Mouse (Mus musculus): ENCODE data around the gene Pomt1.
A peak's percentile ranks its signal among the peaks of the same experiment; 100 is the strongest.

The Pomt1 gene

DNA sequence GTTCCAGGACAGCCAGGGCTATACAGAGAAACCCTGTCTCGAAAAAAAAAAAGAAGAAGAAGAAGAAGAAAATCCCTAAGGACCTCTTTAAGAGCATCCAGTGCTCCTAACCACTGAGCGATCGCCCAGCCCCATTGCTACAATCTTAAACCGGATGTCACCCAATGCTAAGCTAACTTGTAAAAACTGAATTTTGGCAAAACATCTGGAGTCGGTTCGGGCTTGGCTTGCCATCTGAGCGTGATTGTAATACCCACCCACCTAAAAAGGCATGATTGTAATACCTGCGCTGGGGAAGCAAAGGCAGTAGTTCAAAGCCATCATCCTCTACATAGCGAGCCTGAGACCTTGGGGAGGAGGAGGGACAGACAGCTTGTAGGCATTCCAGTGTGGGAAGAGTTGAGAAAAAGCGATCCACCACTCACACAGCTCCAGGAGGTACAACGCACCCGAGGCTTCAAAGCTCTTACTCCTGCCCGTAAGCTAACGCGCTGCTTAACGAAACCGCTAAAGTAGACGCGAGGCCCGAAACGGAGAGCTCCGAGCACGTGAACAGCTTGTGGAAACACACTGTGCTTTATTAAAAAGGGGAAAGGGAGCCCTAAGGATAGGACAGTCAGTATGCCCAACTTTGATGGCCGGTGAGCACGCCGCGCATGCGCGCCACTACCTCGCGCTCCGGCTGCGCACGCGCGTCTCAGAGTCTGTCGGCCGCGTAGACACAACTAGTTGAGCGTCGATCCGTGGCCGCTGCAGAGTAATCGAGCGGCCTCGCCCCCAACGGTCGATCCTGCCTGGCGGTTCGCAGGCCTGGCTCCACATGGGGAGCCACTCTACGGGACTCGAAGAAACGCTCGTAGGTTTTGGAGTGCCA is at the start of gene Pomt1:
Gene Pomt1 (plus strand): TSS at position 705 of the 874 bp plus-strand sequence.
- DNase-seq: peak; percentile 94

DNA sequence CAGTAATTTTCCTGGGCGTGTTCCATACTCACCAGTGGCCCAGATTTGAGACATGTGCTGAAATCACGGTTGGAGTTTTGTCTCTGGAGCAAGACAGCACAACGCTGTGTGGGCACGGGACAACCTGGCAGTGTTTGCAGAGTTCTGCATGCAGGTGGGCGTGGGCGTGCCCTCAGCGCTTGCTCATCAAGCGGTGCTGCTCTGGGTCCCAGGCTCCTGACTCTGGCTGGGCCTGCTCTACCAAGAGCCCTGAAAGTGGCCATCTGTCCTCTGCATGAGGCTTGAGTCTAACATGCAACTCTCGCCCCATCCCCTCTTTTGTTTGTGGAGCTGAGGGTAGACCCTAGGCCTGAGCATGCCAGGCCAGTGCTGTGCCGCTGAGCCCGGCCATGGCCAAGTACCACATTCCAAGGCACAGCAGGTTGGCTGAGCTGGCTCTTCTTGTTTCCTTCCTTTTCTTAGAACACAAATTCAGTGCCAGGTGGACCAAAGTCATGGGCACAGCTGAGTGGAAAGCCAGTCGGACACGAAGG is 49.3 kb upstream of the Pomt1 start:
- peak; percentile 85 for DNase-seq

DNA sequence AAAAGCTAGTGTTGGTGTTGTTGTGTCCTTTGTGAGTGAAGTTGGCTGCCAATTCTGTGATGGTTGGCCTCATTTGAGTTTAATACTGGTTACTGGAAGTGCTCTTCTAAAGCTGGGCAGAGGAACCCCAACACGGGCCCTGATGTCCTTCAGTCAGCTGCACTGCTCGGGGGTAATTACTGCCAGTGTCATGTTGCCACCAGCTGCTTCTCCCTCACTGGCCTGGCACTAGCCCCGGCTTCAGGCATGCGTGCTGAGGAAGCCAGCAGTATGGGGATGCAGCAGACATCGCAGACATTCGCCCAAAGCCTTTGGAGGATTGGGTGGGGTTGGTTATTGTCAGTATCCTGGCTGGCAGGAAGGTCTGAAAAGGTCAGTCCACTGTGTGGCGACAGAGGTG is 48.7 kb upstream of the Pomt1 start:
- peak; percentile 30 for DNase-seq

DNA sequence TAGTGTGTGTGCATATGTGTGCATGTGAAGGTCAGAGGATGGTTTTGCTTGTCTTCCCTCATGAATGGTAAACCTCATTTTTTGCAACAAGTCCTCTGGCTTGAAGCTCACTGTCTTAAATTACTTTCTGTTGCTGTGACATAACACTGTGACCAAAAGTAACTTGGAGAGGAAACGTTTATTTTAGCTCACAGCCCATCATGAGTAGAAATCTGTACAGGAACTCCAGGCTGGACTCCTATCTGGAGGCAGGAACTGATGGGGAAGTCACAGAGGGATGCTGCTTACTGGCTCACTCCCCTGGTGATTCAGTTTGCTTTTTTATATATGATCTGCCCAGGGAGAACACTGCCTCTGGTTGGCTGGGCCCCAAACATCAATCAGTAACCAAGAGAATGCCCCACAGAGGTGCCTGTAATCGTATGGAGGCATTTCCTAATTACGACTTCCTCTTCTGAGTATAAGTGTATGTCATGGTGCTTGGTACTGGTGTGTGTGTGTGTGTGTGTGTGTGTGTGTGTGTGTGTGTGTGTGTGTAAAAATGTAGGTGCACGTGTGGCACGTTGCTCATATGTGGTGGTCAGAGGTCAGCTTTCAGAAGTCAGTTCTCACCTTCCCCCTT is 47.2 kb upstream of the Pomt1 start:
- no peak for DNase-seq

DNA sequence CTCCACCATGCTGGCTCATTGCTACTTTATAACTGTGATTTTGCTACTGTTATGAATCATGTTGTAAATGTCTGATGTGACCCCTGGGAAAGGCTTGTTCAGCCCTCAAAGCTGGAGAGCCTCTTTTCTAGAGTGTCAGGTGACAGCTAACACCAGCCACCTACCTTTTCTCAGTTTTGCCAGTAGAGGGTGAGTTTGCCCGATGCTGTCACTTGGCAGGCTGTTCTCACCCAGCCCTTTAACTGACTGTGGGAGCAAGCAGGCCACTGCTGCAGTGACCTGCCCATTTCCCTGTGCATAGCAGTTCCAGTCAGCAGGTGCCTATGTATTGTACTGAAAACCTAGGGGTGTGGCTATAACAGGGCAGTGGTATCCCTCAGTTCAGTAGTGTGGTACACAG is 45.8 kb upstream of the Pomt1 start:
- no peak for DNase-seq

DNA sequence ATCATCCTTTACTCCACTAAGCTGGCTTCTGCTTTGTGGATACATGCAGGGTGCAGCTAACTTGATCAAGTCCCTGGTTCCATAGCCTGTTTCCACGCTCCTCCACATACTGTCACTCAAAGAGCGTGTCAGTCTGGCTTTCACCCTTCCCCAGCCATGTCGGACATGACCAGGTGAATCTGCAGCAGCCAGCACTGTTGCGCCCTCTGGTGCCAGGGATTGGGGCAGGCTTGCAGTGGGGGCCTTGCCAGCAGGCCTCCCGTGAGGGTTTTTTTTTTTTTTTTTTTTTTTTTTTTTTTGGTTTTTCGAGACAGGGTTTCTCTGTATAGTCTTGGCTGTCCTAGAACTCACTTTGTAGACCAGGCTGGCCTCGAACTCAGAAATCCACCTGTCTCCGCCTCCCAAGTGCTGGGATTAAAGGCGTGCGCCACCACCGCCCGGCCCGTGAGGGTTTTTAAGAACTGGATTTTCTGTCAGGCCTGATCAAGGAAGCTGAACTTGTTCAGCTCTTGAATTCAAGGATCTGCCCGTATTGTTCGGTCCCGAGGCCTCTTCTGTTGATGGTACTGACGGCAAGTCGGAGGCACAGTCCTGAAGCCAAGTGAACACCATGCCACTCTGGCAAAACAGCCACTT is 44.4 kb upstream of the Pomt1 start:
- DNase-seq: no peak

DNA sequence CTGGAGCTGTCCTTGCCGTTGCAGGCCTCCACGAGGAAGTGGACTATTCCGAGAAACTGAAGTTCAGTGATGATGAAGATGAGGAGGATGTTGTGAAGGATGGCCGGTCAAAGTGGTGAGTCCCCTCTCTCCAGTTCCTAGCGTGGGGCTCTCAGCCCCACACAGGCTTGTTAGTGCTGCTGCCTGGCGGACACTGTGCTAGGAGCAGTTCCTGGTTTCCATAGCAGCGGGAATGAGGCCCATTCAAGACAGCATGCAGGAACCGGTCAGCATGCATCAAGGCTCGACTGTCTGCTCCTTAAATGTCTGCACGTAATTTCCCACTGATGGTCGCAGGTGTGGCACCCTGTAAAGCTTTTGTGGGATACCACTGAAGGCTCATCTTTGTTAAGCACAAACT is 37.4 kb upstream of the Pomt1 start:
- DNase-seq: no peak

DNA sequence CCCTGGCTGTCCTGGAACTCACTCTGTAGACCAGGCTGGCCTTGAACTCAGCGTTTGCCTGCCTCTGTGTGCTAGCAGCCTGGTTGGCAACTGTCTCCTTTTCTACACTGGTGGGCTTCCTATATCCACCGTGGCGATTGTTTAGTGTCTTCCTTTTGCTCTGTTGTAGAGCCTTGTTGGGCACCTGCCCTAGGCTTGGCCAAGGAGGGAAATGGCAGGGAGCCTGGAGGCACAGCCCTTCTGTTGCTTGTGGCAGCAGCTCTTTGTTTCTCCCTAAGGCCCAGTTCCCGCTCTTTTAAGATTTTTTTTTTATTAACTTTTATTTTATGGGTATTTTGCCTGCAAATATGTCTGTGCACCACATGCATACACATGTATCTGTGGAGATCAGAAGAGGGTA is 36.4 kb upstream of the Pomt1 start:
- no peak for DNase-seq

DNA sequence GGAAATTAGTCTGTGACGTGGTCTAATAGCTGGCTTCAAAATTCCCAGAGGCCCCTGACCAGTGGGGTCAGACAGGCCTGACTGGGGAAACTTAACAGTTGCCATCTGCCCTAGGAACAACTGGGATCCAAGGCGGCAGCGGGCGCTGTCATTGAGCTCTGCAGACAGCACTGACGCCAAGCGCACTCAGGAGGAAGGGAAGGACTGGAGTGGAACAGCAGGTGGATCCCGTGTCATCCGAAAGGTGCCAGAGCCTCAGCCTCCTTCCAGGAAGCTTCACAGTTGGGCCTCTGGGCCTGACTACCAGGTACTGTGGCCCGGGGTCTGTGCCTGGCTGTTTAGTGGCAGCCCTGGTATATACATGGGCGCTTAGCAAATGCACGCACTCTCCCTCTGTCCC is 35.7 kb upstream of the Pomt1 start:
- no peak for DNase-seq

DNA sequence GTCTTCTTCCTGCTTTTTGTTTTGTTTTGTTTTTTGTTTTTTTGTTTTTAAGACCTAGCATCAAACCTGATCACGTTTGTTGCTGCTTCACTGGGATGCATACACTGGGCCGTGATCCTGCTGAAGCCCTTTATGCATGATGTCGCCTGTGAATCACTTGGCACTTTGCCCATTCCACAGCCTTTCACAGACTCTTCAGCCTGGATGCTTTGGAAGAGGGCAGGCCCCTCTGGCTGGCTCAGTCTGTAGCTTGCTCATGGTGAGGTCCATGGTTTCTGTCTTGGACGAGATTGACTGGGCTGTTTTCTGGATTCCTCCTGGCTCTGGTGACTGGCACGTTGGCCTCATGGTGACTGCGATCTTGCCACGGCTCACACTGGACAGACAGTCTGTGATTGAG is 34.9 kb upstream of the Pomt1 start:
- peak; percentile 50 for DNase-seq

DNA sequence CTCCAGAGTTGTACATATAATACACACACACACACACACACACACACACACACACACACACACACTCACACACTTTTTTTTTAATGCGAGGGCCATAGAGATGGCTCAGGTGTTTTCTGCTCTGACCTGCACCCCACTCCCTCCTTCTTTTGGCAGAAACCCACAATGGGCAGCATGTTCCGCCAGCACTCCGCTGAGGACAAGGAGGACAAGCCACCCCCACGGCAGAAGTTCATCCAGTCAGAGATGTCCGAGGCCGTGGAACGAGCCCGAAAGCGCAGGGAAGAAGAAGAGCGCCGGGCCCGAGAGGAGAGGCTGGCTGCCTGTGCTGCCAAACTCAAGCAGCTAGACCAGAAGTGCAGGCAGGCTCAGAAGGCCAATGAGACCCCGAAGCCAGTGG is 32.5 kb upstream of the Pomt1 start:
- DNase-seq: no peak

DNA sequence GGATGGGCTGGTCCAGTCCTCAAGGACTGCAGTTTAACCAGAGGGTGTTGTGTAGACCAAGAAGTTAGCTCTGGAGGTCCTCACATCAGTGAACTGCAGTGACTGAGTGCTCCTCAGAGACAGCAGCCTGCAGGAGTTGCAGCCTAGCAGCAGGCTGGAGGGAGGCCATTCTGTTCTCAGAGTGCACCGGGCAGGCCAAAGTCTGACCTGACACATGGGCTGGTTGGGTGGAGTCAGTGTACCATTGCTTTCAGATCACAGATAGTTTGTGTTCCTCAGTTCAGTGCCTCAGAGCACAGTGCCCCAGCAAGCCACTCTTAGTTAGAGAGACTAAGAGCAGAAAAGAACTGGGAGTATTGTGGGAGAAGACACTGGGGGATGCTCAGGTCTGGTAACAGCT is 28.7 kb upstream of the Pomt1 start:
- DNase-seq: no peak

DNA sequence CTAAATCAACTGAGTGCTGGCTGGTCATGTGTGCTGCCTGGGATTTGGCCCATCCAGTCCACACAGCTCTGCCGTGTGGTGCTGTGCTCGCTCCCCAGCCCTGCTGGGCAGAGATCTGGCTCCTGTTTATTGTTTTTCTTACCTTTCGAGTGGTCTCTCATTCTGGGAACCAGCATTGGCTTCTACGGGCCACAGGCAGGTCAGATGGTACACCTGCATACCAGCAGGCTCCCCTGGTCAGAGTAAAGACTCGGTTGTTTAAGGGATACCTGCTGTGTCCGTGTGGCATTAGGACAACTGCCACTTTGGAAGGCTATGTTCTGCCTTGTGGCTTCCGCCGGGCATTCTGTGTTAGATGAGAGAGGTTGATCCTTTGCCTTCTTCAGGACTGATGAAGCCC is 24.7 kb upstream of the Pomt1 start:
- no peak for DNase-seq

DNA sequence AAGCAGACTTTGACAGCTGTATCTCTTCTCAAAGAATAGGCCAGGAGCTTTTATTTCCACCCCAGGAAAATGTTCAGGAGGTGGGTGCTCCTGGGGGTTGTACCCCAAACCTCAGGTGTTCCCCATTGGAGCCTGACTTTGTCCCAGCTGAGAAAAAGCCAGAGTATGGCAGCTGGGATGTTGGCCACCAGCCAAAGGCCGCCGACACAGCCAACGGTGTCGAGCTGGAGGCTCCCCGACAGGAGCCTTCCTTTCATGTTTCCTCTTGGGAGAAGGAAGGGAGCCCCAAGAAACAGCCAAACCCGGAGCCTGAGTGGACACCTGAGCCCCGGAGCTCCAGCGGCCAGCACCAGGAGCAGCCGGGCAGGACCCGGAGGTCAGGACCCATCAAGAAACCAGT is 23.4 kb upstream of the Pomt1 start:
- no peak for DNase-seq

DNA sequence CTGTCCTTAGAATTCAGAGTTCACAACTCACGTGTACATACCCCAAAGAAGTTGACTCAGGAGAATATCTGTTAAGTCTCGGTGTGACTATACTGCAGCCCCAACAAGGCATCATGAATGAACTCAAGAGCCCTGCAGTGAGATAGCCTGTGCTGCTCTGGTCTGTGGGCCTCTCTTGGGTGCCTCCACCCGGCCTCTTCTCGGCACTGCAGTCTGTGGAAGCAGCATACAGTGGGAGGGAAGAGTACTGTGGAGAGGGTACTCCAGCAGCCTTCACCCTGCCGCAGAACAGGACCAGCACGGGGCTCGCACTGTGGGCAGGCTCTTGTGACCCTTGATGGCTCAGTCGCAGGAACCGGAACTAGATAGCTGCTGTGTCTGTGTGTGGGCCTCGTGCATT is 20.8 kb upstream of the Pomt1 start:
- DNase-seq: no peak

DNA sequence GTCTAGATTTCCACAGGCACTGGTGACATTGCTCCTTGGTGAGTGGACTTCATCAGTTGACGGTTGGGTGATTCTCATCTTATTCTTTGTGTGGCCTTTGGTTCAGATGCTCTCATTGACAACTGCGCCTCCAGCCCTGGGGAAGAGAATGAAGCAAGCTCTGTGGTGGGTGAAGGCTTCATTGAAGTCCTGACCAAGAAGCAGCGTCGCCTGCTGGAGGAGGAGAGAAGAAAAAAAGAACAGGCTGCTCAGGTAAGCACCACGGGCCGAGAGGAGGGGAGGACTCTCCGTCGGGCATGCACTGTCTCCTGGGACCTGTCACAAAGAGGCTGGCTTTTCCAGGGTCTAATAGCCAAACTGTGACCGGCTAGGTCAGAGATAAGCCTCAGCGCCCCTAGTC is 19.9 kb upstream of the Pomt1 start:
- no peak for DNase-seq

DNA sequence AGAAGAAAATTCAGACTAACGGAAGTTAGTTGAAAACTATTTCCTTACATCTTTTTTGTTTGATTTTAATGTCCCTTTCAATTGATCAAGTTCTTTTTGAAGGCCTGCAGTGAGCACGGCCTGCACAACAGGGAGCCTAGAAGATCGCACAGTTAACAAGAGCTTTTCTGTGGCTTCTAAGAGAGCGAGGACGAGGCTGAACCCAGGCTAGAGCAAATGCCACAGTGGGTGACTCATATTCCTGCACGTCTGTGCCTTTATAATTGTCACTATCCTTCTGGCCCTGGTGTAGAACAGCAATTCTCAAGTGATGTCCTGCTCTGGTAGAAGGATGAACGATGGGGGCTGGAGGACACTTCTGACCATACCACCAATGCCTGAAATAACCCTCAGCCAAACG is 18.7 kb upstream of the Pomt1 start:
- DNase-seq: no peak

DNA sequence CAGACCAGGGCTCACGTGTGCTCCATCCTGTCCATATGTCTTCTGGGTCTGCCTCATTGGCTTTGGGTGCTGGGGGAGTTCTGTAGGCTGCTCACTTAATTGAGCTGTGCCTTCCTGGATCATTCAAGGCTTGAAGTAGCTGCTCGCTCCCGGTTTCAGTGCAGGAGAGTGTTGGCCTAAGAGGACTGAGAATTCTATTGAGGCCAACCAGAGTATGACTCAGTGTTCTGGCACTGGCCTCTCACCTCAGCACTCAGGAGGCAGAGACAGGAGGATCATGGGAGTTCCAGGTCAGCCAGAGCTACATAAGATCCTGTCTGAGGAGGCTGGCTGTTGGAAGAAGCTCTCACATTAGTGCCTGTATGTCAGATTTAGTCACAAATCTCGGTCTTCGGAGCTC is 18.3 kb upstream of the Pomt1 start:
- DNase-seq: no peak

DNA sequence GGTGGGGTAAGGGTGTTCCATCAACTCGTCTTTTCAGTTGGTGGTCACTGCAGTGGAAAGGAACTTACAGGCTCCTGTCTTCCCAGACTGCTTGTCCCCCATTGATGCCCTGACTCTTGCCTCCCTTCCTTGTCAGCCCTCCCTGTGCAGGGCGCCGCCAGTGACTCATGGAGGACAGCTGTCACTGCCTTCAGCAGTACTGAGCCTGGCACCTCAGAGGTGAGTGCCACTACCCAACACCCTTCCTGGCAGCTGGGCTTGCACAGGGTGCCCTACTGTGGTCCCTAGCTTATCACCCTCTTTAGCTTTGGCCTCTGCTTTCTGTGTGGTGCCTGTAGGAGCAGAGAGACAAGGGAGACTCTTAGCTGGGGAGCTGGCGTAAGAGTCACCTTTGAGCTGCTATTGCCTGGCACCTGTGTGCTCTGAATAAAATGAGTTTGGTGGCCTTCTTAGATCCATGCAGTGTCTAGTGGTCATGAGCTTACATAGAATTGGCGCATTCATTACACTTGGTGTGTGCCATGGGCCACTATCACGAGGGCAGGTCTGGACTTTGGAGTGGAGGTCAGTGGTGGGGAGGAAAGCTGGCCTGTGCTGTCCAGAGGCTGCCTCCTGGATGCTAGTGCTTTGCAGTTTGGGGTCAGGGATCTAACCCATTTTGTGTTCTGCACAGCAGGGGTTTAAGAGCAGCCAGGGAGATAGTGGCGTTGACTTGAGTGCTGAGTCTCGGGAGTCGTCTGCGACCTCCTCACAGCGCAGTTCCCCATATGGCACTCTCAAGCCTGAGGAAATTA is 17.7 kb upstream of the Pomt1 start:
- DNase-seq: no peak

DNA sequence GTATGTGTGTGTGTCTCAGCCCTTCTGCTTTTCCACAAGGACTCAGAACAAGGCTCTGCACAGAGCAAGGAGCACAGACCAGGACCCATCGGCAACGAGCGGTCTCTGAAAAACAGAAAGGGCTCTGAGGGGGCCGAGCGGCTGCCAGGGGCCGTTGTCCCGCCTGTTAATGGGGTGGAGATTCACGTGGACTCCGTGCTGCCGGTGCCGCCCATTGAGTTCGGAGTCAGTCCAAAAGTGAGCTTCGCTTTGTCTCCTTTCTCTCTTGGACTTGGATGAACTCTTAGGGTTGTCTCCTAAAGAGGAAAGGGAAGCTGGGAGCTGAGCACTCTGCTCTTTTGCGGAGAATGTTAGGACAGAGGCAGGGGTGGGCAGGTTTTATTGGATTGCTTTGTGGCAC is 16.9 kb upstream of the Pomt1 start:
- no peak for DNase-seq

DNA sequence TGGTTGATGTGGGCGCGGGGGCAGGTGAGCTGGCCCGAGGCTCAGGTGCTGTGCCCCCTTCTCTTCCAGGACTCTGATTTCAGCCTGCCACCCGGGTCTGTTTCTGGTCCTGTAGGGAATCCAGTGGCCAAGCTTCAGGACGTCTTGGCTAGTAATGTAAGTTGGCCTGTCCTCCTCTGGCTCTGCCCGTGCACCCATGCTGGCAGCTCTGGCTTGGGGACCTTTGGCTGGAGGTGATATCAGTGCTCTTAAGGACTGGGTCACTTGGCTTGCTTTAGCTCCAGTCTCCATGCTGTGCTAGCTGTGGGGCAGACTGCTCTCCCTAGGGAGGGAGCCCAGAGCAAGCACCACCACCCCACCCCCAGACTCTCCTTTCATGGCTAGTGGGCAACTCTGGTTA is 16.4 kb upstream of the Pomt1 start:
- no peak for DNase-seq

DNA sequence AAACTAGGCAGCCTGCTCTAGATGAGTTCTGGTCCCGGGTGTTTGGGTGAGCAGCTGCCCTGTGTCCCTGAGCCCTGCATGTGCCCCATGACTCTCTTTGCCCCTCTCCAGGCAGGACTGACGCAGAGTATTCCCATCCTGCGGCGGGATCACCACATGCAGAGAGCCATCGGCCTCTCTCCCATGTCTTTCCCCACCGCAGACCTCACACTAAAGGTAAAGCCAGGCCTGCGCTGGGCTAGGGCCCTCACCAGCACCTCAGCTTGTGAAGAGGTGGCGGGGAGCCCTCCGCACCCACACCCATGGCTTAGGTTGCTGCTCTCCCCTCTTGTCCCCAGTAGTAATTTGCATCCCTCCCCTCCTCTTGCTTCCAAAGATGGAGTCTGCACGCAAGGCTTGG is 15.4 kb upstream of the Pomt1 start:
- DNase-seq: no peak

DNA sequence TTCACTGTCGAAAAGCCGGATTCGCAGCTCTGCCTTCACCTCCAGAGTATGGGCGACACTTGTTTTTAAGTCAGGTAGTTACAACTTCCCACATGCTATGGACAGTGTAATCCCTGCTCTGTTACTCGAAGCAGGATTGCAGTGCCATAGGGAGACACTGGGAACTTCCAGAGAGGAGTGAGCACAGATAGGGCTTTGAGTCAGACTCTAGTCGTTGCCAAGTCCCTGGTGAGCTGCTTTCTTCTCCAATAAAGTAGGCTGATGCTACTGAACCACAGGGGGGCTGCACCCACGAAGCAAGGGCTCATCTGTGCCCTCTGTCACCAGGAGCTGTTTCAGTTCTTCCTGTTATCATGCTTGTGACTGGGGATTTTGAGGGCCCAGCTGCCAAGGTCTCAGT is 14.8 kb upstream of the Pomt1 start:
- peak; percentile 54 for DNase-seq
